8 mouse cellular contexts compared by ENCODE assay signal in genomic region chr12:24975115-24975733, GRCm38 (mm10). TPM values are rescaled to one million over a fixed set of nuclear protein-coding genes. Genes with fewer than 3 reads are reported as not detected.
DNase-seq lines count a peak whose midpoint lies in the region; ATAC-seq and TF ChIP-seq lines count a peak whose summit lies in the region.

No protein-coding gene starts in this region.

- TF ChIP-seq CTCF in intestine, postnatal 0 days (IDR thresholded peaks at IDR 0.05; ENCODE audit: low read depth), result peak; percentile 74

- no peaks in the 10 kb centered on the region for H3K4me1 ChIP-seq in embryonic facial prominence, embryonic 11.5 days (ENCODE audit: control insufficient read depth, insufficient read depth, low read length)
- peaks cover 6% of the 10 kb centered on the region for H3K4me1 ChIP-seq in intestine, postnatal 0 days (replicated peaks; ENCODE audit: control insufficient read depth, insufficient read depth, low read length)

- H3K36me3 ChIP-seq in embryonic facial prominence, embryonic 11.5 days (replicated peaks; ENCODE audit: control insufficient read depth, insufficient read depth, low read depth, low read length), result no peaks in the 10 kb centered on the region
- peaks cover 4% of the 10 kb centered on the region; the same call in 1 of the 2 replicates for H3K36me3 ChIP-seq in intestine, postnatal 0 days (ENCODE audit: control insufficient read depth, insufficient read depth)

- peak; percentile 86 for ATAC-seq in embryonic facial prominence, embryonic 11.5 days (replicated peaks; ENCODE audit: insufficient number of reproducible peaks, low FRiP score, low TSS enrichment, low read depth)
- peak; percentile 62 for ATAC-seq in intestine, postnatal 0 days

- H3K27ac ChIP-seq in embryonic facial prominence, embryonic 11.5 days (replicated peaks; ENCODE audit: low read depth, low read length), result peak overlapping the region; percentile 76
- peak overlapping the region; percentile 80 for H3K27ac ChIP-seq in intestine, postnatal 0 days (ENCODE audit: low read depth, low read length)

- peak overlapping the region; percentile 79 for H3K4me3 ChIP-seq in embryonic facial prominence, embryonic 11.5 days (ENCODE audit: low read depth, low read length)
- H3K4me3 ChIP-seq in intestine, postnatal 0 days (ENCODE audit: low read depth, low read length), result peak overlapping the region; percentile 85

- WGBS in embryonic facial prominence, embryonic 11.5 days, result under 1% methylated on average over 30 of the region's 31 CpGs
- WGBS in intestine, postnatal 0 days, result under 1% methylated on average over 28 of the region's 31 CpGs

- H3K9me3 ChIP-seq in embryonic facial prominence, embryonic 11.5 days (replicated peaks; ENCODE audit: control insufficient read depth, low read length), result no peaks in the 10 kb centered on the region
- no peaks in the 10 kb centered on the region for H3K9me3 ChIP-seq in intestine, postnatal 0 days (ENCODE audit: control insufficient read depth)

- intact Hi-C loops in left cerebral cortex, postnatal 25 days (cut with DNase I), result loop anchor here (1.0 kb wide), 1 partner anchor 267 kb away; the partner anchor contains the start of gene Rrm2

- H3K27me3 ChIP-seq in embryonic facial prominence, embryonic 11.5 days (ENCODE audit: control insufficient read depth, insufficient read depth, low read length), result no peaks in the 10 kb centered on the region
- no peaks in the 10 kb centered on the region for H3K27me3 ChIP-seq in intestine, postnatal 0 days (replicated peaks; ENCODE audit: control insufficient read depth, insufficient read depth, low read length)

- DNase-seq in 416B (ENCODE audit: low read depth), result peak; percentile 86
- DNase-seq in adrenal gland, postnatal 25 days, result peak; percentile 33
- peak; percentile 91 for DNase-seq in embryonic facial prominence, embryonic 11.5 days (ENCODE audit: low spot score)
- peak; percentile 95 for DNase-seq in heart, adult 11 months
- peak; percentile 71 to 82 for DNase-seq in left cerebral cortex, postnatal 25 days (ENCODE audit: low spot score in 2 of 2)
- peak; percentile 81 for DNase-seq in mesoderm, embryonic 11.5 days (ENCODE audit: low read depth, low spot score)
- DNase-seq in right cerebral cortex, postnatal 14 days, result peak; percentile 53

- H3K9ac ChIP-seq in embryonic facial prominence, embryonic 11.5 days (replicated peaks; ENCODE audit: low read length), result peak overlapping the region; percentile 73
- H3K9ac ChIP-seq in intestine, postnatal 0 days (ENCODE audit: low read depth, low read length), result peak overlapping the region; percentile 65

- H3K4me2 ChIP-seq in embryonic facial prominence, embryonic 11.5 days (ENCODE audit: low read depth, low read length), result peak overlapping the region; percentile 53
- H3K4me2 ChIP-seq in intestine, postnatal 0 days (replicated peaks; ENCODE audit: low read depth), result peak overlapping the region; percentile 72

RNA-seq across cellular contexts. Expression of gene Kidins220, which starts 0.5 kb away (rescaled TPM):
- 84.4 and 114 TPM in 2 replicates for total RNA-seq in adrenal gland, postnatal 25 days (2021)
- polyA plus RNA-seq in embryonic facial prominence, embryonic 11.5 days (2014; fragmentation: Nextera tagmentation; extraction: Ambion mirVana), result 23.4 and 28.8 TPM in 2 replicates
- 17.2 and 18.6 TPM in 2 replicates for polyA plus RNA-seq in intestine, postnatal 0 days (2015; fragmentation: Nextera tagmentation; extraction: Ambion mirVana)
- total RNA-seq in left cerebral cortex, postnatal 25 days (2021), result 100 to 1,000 TPM; 286 to 300 TPM

Comparison
In these comparisons a context has a peak if more than half of its experiments do, and no peak if none do; other contexts are left out.
1. Peak in every context shown above with its lines: DNase-seq, ATAC-seq, H3K4me3 ChIP-seq and H3K27ac ChIP-seq.
2. DNase-seq: peak in every context shown above with its lines; median percentile 95 in heart, adult 11 months; 91 in embryonic facial prominence, embryonic 11.5 days; 86 in 416B; 81 in mesoderm, embryonic 11.5 days; 76 in left cerebral cortex, postnatal 25 days; 53 in right cerebral cortex, postnatal 14 days; 33 in adrenal gland, postnatal 25 days.